Mouse (Mus musculus) intestine, embryonic 16.5 days (tissue): Measurements from ENCODE around the gene Slc39a10. TPM values are rescaled to one million over a fixed set of nuclear protein-coding genes. Genes with fewer than 3 reads are reported as not detected.

Experiments
- ATAC-seq: fragments of 200-750 bp; cut with Nextera tagmentation; 2 replicates; pipeline ENCODE4 v1.8.0; 2017; ENCODE audit warnings: moderate TSS enrichment, moderate library complexity
- H3K27ac ChIP-seq: fragments of 300-500 bp; sonication (generic); 2 replicates; pipeline ENCODE4 v1.5.1; 2014; ENCODE audit warnings: mild to moderate bottlenecking, low read length
- H3K27me3 ChIP-seq: fragments of 300-500 bp; sonication (generic); replicated peaks from 2 replicates; pipeline ENCODE4 v1.6.1; 2014; ENCODE audit warnings: low read length, control low read depth, mixed read lengths; ENCODE audit not compliant: control insufficient read depth, insufficient read depth
- H3K36me3 ChIP-seq: fragments of 300-500 bp; sonication (generic); 2 replicates; pipeline ENCODE4 v1.6.1; 2014; ENCODE audit warnings: low read length, control low read depth; ENCODE audit not compliant: control insufficient read depth, insufficient read depth
- H3K4me1 ChIP-seq: fragments of 300-500 bp; sonication (generic); 2 replicates; pipeline ENCODE4 v1.6.1; 2014; ENCODE audit warnings: low read length, control low read depth, mixed read lengths; ENCODE audit not compliant: control insufficient read depth, insufficient read depth
- H3K4me2 ChIP-seq: fragments of 300-500 bp; sonication (generic); 2 replicates; pipeline ENCODE4 v1.6.1; 2014; ENCODE audit warnings: low read depth, low read length, control low read depth
- H3K4me3 ChIP-seq: fragments of 300-500 bp; sonication (generic); 2 replicates; pipeline ENCODE4 v1.5.1; 2014; ENCODE audit warnings: mild to moderate bottlenecking, low read length
- H3K9ac ChIP-seq: fragments of 300-500 bp; sonication (generic); 2 replicates; pipeline ENCODE4 v1.6.1; 2014; ENCODE audit warnings: low read depth, low read length
- H3K9me3 ChIP-seq: fragments of 300-500 bp; sonication (generic); 2 replicates; pipeline ENCODE4 v1.6.1; 2016; ENCODE audit warnings: low read length, control low read depth; ENCODE audit not compliant: control insufficient read depth
- WGBS: fragments of 180-500 bp; shearing (Covaris S2); extraction: QIAGEN DNeasy Blood & Tissue Kit; methylation state at CpG from one replicate; pipeline ENCODE4 v1.1.7; 2014; 5-methylcytosine and 5-hydroxymethylcytosine counted together
- polyA plus RNA-seq: library from polyadenylated mRNA; unstranded; fragments of >200 nt; fragmentation: Nextera tagmentation; extraction: Ambion mirVana; gene quantifications from 2 replicates; pipeline ENCODE4 v1.2.1, GENCODE M21; 2015

Slc39a10 gene
- polyA plus RNA-seq, 1 experiment from 2014 or later: 17.2 TPM

- Histone ChIP-seq H3K9ac (no peak overlapping the region), H3K36me3 (no peaks in the 10 kb centered on the region), H3K4me1 (peaks cover 4% of the 10 kb centered on the region), H3K27me3 (no peaks in the 10 kb centered on the region), H3K4me2 (no peak overlapping the region), H3K27ac (no peak overlapping the region), H3K9me3 (no peaks in the 10 kb centered on the region), H3K4me3 (no peak overlapping the region)
- no peak for ATAC-seq
- WGBS: 14% methylated on average over 3 of the region's 3 CpGs
Observed at GRCm38 (mm10) chr1:46885231-46885630, 7.4 kb downstream of the Slc39a10 start.

- no peaks in the 10 kb centered on the region for H3K4me1 ChIP-seq
- H3K27me3 ChIP-seq: no peaks in the 10 kb centered on the region
- no peaks in the 10 kb centered on the region for H3K9me3 ChIP-seq
- H3K4me2 ChIP-seq: no peak overlapping the region
- no peak overlapping the region for H3K9ac ChIP-seq
- H3K4me3 ChIP-seq: no peak overlapping the region
- H3K27ac ChIP-seq: no peak overlapping the region
- no peak for ATAC-seq
- no peaks in the 10 kb centered on the region for H3K36me3 ChIP-seq
Observed at GRCm38 (mm10) chr1:46879951-46880350, 12.7 kb downstream of the Slc39a10 start.

- WGBS: 66% methylated on average over 3 of the region's 3 CpGs
- no peak for ATAC-seq
- H3K4me3 ChIP-seq: no peak overlapping the region
Observed at GRCm38 (mm10) chr1:46873770-46874169, 18.9 kb downstream of the Slc39a10 start.

GRCm38 (mm10) chr1:46869788-46870187 is 22.9 kb downstream of the Slc39a10 start:
- Histone ChIP-seq H3K4me2 (no peak overlapping the region), H3K27ac (no peak overlapping the region), H3K9ac (no peak overlapping the region), H3K4me3 (no peak overlapping the region), H3K36me3 (no peaks in the 10 kb centered on the region), H3K27me3 (no peaks in the 10 kb centered on the region), H3K9me3 (no peaks in the 10 kb centered on the region), H3K4me1 (no peaks in the 10 kb centered on the region)
- no peak for ATAC-seq

More at GRCm38 (mm10) chr1:46873770-46874169, 18.9 kb downstream of the Slc39a10 start:
- no peak overlapping the region for H3K4me2 ChIP-seq
- no peaks in the 10 kb centered on the region for H3K27me3 ChIP-seq
- no peaks in the 10 kb centered on the region for H3K4me1 ChIP-seq
- H3K36me3 ChIP-seq: no peaks in the 10 kb centered on the region
- H3K27ac ChIP-seq: no peak overlapping the region
- no peak overlapping the region for H3K9ac ChIP-seq
- H3K9me3 ChIP-seq: no peaks in the 10 kb centered on the region

- H3K27ac ChIP-seq: no peak overlapping the region
- no peaks in the 10 kb centered on the region for H3K27me3 ChIP-seq
- no peak for ATAC-seq
- H3K4me2 ChIP-seq: no peak overlapping the region
- H3K9me3 ChIP-seq: no peaks in the 10 kb centered on the region
- H3K4me1 ChIP-seq: no peaks in the 10 kb centered on the region
- 76% methylated on average over 7 of the region's 7 CpGs for WGBS
- no peak overlapping the region for H3K9ac ChIP-seq
- H3K4me3 ChIP-seq: no peak overlapping the region
- H3K36me3 ChIP-seq: no peaks in the 10 kb centered on the region
Observed at GRCm38 (mm10) chr1:46864175-46864885, 28.3 kb downstream of the Slc39a10 start.

GRCm38 (mm10) chr1:46863434-46863833 is 29.2 kb downstream of the Slc39a10 start:
- WGBS: 78% methylated on average over 2 of the region's 2 CpGs
- Histone ChIP-seq H3K4me1 (no peaks in the 10 kb centered on the region), H3K4me3 (no peak overlapping the region), H3K27ac (no peak overlapping the region), H3K36me3 (no peaks in the 10 kb centered on the region), H3K4me2 (no peak overlapping the region), H3K9ac (no peak overlapping the region), H3K9me3 (no peaks in the 10 kb centered on the region), H3K27me3 (no peaks in the 10 kb centered on the region)
- ATAC-seq: no peak

- Histone ChIP-seq H3K9me3 (no peaks in the 10 kb centered on the region), H3K4me1 (no peaks in the 10 kb centered on the region), H3K4me3 (no peak overlapping the region), H3K9ac (no peak overlapping the region), H3K4me2 (no peak overlapping the region), H3K27me3 (no peaks in the 10 kb centered on the region), H3K36me3 (no peaks in the 10 kb centered on the region), H3K27ac (no peak overlapping the region)
- ATAC-seq: no peak
- 55% methylated on average over 1 of the region's 1 CpGs for WGBS
Observed at GRCm38 (mm10) chr1:46860082-46860481, 32.6 kb downstream of the Slc39a10 start.

- Histone ChIP-seq H3K4me1 (peaks cover 5% of the 10 kb centered on the region; the same call in 1 of the 2 replicates), H3K4me2 (no peak overlapping the region), H3K9me3 (no peaks in the 10 kb centered on the region), H3K9ac (no peak overlapping the region), H3K27me3 (no peaks in the 10 kb centered on the region), H3K27ac (no peak overlapping the region), H3K36me3 (no peaks in the 10 kb centered on the region), H3K4me3 (no peak overlapping the region)
- no peak for ATAC-seq
- WGBS: 79% methylated on average over 5 of the region's 5 CpGs
Observed at GRCm38 (mm10) chr1:46858579-46858978, 34.1 kb downstream of the Slc39a10 start.

GRCm38 (mm10) chr1:46856498-46856897 is 36.2 kb downstream of the Slc39a10 start:
- ATAC-seq: no peak
- 40% methylated on average over 4 of the region's 4 CpGs for WGBS

More at GRCm38 (mm10) chr1:46856498-46856897, 36.2 kb downstream of the Slc39a10 start:
- H3K27me3 ChIP-seq: no peaks in the 10 kb centered on the region
- H3K4me1 ChIP-seq: peaks cover 5% of the 10 kb centered on the region; the same call in 1 of the 2 replicates
- no peak overlapping the region for H3K9ac ChIP-seq
- no peak overlapping the region for H3K4me3 ChIP-seq
- H3K27ac ChIP-seq: no peak overlapping the region
- H3K36me3 ChIP-seq: no peaks in the 10 kb centered on the region
- no peak overlapping the region for H3K4me2 ChIP-seq
- H3K9me3 ChIP-seq: no peaks in the 10 kb centered on the region
